Mouse (Mus musculus): Measurements from ENCODE around the gene Metrnl. TPM values are rescaled to one million over a fixed set of nuclear protein-coding genes. Genes with fewer than 3 reads are reported as not detected.
"Not testable (repeated sequence)": the region's sequence is repeated elsewhere in the genome, so short reads cannot be mapped to it uniquely, and the experiment has no call there.

Metrnl gene
- polyA plus RNA-seq (2017; shearing (Covaris generic)), result under 1 TPM; 0.23 to 0.80 TPM

DNA sequence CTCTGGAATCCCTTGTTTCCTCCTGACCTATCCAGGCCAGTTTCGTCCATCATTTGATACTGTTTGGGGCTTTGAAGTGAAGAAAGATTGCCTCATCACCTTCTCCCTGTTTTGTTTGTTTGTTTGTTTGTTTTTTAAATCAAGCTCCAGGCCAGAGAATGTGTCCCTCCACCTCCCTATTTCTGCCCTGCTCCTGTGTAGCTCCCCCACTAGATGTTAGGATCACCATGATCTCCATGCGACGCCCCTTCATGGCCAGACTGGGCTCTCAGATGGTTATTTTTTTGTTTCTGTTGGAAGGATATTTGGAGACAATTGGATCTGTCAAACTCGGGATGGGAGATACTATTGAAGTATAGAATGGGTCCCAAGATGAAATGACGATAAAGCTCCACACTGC, at the start of gene Metrnl:
TSS of gene Metrnl (plus strand) at position 301 of the 400 bp plus-strand sequence.
- ATAC-seq, result no peak

DNA sequence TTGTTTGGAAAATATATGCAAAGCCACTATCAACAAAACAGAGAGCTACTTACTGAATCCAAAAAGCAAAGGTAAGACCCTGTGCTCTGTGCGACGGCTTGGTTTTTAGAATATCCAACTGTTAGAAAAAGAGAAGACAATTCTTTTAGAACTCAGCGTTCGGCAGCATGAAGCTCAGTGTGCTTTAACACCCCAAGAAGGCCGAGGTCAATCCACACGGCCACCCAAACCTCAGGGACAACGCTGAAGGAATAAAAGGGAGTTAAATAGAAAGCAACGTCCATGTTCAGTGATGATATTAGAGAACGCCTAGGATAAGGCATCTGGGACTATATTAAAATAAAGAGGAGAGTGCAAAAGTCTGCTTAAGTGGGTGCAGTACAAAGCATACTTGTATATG, 49.8 kb upstream of the Metrnl start:
- ATAC-seq, result no peak

DNA sequence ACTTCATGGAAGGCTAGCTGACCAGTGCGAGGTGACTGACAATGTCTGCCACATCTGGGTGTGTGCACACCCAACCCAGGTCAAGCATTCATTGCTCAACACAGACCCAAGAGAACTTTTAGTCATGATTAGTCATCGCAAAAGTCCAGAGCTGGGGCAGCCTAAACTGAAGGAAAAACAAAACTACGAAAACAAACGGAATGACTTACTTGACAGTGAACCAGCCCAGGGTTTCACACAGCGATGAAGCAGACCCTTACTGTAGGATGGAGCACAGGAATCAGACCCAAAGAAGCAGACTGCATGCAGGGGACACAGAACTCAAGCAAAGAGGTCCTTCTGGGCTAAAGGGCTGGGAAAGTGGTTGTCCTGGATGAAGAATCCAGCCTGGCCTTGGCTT, 49.4 kb upstream of the Metrnl start:
- no peak for ATAC-seq

DNA sequence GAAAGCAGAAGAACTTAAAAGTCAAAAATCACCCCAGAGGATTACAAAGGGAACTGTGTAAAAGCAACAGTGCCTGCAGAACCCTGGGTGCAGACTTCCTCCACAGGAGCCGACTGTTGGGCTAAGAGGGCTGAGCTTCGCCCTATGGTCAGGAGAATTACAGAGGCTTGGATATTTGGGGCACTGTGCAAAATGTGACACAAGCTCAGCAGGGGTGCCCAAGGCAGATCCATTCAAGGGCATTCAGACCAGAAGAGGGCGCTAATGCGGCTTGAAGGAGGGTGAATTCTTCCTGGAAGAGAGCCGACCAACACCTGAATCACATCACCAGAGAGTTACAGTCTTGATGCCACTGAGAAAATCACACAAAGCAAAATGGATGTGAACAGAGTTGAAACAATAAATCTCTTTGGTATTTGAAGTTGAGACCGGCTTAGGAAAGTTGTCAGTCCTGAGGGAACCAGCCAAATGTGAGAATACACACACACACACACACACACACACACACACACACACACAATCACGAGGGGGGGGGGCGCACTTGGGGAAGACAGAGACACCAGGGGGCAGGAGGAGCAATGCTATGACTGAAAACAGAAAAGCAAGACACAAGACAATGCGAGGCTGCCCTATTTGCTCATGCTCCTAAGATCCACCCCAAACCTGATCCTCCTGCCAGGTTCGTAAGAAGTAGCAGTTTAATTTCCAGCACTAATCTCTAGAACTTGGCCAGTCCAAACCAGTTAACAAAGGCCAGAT, 48.6 kb upstream of the Metrnl start:
- ATAC-seq, result peak; percentile 28

DNA sequence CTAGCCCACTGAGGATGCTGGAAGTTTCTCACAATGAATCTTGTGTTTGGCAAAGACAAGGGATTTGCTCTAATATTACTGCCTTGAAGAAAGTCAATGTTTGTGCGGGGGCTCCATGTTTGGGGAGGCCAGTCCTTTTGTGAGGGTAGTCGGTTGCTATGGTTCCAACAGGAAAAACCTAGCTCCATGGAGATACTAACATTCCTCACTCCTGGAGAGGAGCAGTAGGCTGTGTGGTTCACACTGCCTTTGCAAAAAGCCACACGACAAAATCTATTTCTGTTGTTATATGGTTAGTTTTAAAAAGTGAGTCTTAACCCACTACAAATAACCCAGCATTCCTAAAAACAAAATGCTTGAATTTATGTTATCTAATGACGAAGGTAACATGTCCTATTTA, 47.7 kb upstream of the Metrnl start:
- no peak for ATAC-seq

DNA sequence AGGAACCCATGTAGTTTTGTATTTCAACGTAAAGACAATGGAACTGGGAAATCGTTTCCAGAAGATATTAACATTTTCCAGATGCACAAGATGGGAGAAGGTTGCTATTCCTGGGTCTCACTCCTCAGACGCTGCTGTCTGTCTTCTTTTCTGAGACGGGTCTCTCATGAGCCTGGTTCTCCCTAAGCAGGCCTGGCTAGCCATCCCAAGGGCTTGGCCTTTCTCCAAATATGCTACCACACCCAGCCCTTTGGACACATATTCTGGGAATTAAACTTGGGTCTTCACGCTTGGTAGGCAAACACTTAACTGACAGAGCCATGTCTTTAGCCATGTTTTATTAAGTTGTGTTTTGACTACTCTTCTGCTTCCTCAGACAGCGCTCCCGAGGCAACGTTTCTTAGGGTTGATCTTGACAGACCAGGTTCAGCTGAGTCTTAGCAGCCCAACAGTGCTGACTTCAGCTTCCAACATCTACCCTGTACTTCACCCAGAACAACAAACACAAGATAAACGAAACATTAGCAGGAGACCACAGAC, 46.9 kb upstream of the Metrnl start:
- no peak for ATAC-seq

DNA sequence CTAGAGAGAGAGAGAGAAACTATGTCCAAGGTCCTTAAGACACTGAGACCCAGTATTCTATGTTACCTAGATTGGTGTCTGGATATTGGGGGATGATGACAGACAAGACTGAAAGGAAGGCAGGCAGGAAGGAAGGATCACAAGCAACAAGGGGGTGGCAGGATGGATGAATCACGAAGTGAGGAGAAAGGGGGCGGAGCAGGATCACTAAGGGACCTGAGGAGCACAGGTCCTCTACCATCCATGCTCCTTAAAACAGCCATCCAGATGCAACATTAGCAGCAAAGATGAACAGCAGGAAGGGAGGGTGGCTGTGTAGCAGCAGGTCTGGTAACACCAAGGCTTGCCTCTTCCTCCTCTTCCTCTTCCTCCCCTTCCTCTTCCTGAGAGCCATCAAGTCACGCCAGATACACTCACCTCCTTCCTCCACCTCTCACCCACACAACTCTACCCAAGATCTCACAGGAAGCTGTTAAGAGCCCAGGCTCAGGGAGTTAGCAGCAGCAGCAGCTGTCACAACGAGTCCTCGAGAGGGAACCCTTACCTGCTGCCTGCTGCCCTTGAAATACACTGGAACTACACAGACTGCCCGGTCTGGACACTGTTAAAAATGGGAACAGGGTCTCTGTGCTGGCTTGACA, 46.1 kb upstream of the Metrnl start:
- peak; percentile 76 for ATAC-seq

DNA sequence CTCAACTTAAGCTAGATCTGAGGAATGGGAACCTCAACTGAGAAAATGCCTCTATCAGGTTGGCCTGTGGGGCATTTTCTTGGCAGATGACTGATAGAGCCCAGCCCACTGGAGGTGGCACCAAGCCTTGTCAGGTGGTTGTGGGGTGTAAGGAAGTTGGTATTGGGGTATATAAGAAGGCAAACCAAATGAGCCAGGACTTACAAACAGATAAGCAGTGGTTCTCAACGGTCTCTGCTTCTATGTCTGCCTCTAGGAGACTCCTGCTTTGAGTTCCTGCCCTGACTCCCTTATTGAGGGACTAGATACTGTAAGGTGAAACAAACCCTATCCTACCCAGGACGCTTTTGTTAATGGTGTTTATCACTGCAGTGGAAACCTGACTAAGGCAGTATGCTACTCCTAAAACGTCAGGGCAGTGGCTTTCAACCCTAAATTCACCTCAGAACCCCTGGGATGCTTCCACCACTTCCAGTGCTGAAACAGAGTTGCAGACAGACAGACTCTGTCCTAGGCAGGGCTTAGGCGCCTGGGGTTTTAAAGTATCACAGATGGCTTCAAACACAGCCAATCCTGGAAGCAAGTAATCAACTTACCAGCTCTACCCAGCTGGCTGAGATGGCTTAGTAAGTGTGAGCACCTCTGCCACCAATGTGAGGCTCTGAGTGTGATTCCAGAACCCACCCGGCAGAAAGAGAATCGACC, 45.4 kb upstream of the Metrnl start:
- peak; percentile 38 for ATAC-seq

DNA sequence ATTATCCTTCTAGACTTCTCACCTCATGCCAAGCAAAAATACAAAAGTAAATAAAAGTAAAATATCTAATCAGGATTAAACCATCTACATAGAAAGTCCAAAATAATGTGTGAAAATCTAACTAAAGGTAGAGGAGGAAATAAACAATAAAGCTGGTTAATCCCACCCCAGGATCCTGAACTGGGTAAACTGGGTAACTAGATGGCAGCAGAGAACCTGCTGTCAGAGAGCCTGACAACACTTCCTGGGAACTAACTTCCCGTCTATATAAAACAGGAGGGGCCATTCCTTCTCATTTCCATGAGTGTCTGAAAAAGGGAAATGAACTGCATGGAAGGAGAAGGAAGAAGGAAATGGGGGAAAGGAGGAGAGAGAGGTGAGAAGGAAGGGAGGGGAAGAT, 43.2 kb upstream of the Metrnl start:
- ATAC-seq, result no peak

DNA sequence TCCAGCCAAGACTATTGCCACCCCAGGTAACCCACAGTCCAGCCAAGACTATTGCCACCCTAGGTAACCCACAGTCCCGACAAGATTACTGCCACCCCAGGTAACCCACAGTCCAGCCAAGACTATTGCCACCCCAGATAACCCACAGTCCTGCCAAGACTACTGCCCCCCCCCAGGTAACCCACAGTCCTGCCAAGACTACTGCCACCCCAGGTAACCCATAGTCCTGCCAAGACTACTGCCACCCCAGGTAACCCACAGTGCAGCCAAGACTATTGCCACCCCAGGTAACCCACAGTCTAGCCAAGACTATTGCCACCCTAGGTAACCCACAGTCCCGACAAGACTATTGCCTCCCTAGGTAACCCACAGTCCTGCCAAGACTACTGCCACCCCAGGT, 40.7 kb upstream of the Metrnl start:
- ATAC-seq, result not testable (repeated sequence)

DNA sequence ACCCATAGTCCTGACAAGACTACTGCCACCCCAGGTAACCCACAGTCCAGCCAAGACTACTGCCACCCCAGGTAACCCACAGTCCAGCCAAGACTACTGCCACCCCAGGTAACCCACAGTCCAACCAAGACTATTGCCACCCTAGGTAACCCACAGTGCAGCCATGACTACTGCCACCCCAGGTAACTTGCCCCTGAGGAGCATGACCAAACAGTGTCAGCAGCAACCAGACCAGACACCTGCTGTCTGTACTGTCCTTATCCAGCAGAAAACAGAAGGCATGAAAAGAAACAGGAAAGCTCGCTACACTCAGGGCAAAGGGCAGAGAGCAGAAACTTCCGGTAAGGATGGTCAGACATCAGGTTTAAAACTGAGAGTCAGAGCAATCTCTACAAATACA, 40.2 kb upstream of the Metrnl start:
- ATAC-seq, result no peak

DNA sequence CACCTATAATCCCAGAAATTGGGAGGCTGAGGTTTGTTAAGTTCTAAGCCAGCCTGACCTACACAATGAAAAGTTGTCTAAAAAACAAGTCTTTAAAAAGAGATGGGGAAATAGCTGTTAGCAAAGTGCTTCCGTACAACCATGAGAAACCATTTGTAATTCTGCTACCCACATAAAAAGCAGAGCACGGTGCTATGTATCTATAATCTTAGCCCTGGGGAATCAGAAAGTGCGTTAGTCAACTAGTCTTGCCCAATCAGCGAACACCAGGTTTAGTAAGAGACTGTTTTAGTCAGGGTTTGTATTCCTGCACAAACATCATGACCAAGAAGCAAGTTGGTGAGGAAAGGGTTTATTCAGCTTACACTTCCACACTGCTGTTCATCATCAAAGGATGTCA, 33.8 kb upstream of the Metrnl start:
- no peak for ATAC-seq

DNA sequence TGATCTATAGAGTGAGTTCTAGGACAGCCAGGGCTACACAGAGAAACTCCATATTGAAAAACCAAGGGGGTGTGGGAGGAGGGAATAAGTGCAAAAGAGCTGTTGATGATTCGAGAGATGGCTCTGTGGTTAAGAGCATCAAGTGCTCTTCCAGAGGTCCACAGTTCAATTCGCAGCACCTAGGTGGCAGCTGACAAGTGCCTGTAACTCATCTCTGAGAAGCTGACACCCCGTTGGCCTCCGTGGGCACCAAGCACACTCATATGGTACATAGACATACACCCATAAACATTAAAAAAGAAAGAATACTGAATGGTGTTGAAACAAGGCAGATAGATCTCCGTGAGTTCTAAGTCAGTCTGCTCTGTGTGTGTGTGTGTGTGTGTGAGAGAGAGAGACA, 32.6 kb upstream of the Metrnl start:
- ATAC-seq, result no peak

DNA sequence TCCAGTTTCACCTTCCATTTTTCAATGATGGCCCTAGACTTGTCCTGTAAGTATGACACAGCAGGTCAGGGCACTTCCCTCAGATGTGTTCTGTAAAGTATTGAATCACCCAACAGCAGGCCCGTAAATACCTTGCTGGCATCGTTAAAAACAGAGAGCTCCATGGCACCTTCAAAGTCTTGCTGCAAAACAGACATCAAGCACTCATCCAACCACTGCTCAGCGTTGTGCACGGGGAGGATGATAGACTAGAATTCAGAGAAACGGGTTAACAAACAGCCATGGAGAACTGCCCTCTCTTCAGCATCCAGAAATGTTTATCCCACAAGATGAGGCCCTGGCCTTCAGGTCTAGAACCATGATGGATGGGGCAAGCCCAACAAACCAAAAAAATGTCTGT, 30.4 kb upstream of the Metrnl start:
- no peak for ATAC-seq

DNA sequence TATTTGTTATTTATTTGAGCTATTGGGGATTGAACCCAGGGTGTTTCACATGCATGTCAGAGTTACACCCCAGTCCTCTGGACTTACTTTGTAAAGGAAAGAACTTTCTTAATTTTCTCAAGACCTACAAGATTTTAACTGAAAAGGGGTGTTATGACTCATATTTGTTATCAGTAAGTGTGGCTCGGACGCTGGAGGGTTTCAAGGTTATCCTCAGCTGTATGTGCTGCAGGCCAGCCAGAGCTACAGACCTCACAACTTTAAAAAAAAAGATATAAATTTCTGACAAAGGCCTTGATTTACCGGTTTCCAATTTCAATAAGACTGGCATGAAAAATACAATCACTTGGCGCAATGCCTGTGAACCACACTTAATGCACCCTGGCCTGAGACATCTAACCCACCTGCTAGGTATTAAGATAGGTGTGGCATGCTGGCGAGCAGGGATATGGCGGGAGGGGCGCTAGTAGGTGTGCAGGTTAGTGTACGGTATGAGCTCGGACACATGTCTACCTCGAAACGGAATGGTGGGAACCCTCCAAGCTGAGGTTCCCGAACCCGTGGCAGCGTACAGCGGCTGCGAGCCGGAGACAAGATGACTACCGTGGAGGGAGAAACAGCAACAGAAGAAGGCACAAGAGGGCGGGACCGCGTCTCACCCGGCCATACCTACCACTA, 28.9 kb upstream of the Metrnl start:
- ATAC-seq, result no peak

DNA sequence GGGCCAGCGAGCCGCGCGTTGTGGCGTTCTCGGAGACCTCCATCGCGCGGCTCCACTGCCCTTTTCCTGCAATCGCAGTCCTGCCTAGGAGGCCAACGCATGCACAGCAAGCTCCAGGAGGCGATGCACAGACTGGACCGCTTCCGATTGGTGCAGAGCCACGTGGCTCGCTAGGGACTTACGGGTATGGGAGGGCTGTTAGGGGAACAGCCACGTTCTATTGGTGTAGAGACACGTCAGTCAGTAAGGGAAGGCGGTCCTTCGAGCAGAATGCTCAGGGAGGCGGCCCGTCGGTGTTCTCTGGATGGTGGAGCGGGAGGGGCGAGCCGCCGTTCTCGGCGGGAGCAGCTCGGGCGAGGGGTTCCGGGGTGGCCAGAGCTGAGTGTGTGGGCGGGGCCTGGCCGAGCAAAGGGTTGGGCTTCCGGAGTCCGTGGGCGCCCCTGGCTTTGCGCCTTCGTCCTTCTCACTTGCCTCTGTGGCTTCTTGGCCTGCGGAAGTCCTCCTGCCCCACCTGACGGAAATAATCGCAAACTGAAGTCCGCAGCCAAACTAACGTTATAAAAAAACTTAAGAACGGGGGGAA, 28.3 kb upstream of the Metrnl start, which contains the start of gene B3gntl1:
TSS of gene B3gntl1 (minus strand) at position 164 of the 583 bp plus-strand sequence.
- ATAC-seq, result peak; percentile 100

DNA sequence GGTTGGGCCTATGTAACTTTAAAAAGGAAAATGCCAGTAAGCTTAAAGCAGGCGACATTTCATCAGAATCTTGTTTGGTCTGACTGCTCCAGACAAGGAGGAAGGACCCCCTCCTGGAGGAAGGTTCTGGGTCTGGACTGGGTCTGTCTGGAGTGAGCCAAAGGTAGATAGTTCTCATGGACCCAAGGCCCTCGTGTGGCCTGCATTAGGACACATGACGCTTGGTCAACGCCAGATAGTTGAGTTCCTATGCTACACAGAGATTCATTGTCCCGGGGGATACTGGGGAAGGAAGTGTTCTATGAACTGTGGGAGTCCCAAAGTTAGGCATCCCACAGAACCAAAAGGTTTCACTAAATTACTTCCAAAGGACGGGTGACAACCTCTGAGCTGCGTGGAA, 27.7 kb upstream of the Metrnl start:
- ATAC-seq, result no peak

DNA sequence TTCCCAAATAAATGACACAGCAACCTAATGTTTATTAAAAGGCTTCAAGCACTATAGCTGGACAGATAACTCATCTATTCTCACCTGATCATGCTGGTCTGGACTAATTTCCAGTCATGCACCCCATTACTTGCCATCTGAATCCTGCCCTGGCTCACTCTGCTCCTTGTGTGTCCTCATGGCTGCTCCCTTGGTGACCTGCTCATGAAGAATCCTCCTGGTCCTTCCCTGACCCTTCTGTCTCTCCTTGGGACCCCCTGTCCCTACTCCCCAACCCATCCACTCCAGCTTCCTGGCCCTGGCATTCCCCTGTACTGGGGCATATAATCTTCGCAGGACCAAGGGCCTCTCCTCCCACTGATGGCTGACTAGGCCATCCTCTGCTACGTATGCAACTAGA, 24.5 kb upstream of the Metrnl start:
- no peak for ATAC-seq

DNA sequence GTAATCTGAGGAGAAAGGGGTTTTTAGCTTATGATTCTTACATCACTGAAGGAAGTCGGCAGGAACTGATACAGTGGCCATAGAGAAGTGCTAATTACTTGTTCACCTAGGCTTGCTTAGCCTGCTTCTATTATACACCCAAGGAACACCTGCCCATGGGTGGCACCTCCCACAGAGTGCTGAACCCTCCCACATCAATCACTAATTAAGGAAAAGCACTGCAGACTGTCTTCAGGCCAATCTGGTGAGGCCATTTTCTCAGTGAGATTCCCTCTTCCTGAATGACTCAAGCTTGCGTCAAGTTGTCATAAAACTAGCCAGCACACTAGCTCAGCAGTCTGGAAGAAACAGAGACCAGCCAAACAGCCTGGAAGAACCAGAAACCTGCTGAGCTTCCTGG, 21.8 kb upstream of the Metrnl start:
- no peak for ATAC-seq

DNA sequence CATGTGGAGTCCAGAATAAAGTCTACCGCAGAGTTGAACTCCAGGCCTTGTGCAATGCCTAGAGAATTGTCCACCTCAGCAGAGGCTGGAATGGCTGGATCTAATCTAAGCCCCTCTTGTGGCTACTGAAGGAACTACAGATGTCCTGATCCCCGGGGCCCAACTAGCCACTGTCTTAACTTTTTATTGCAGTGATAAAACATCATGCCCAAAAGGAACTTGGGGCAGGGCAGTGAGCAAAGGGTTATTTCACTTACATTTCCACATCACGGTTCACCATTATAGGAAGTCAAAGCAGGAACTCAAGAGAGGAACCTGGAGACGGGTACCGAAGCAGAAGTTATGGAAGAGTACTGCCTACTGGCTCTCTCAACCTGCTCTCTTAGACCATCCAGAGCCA, 20.6 kb upstream of the Metrnl start:
- ATAC-seq, result no peak

DNA sequence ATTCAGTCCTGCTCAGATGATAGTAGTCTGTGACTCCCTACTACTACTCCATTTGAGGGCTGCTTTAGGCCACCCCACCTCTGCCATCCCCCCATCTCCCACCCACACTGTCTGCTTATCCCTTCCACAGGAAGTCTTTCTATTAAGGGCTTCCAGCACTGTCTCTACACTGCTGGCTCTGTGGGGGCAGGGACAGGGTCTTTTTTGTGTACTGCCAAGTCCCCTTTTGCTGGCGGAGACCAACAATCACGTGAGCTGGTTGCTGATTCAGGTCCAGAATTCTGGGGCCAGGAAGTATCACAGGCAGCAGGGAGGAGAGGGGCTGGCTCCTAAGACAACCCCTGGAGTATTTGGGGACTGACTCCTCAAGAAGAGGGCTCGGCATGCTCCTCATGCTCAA, 18.1 kb upstream of the Metrnl start:
- no peak for ATAC-seq

DNA sequence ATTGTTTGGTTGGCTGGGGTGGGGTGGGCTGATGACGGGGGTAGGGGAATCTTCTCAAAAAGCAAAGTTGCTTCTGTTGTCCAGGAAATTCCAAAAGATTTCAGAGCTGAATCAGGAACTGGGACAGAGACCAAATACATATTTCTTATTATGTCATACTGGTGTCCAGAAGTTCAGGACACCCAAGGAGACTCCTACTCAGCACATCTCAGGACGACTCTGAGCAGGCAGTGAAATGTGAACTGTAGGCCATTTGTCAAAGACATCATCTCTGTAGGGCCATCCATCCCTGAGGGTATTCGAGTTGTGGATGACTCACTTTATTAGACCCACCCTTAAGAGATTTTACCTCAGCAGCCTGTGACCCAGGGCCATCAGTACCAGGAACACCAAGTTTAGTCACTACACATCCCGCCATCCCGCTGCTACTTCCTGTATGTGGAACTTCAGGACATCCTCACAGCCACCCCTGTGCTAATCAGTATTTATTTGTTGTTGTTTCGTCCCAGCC, 15.8 kb upstream of the Metrnl start:
- no peak for ATAC-seq
